Mouse (Mus musculus): ENCODE measurements around the gene Tmppe.

Tmppe gene

DNA sequence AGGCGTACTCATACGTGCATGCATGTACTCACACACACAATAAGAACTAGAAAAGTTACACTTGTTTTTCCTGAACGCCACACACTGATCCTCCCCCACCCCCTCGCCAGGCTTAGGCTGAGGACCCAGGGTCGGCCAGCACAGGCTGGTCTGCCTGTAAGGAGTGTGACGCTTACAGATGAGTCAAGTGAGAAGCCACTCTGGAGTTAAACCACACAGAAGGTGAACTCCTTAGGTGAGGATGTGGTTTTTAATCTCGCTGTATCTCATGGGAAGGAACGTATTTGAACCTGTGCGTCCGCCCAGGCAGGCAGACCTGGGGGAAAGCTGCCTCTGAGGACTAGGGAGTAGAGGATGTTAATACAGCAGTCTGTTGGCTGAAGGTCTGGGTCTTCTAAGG is 39.6 kb downstream of the Tmppe start:
- no peak for DNase-seq (ENCODE audit: inconsistent age in 2 of 2, low spot score in 1 of 2)

DNA sequence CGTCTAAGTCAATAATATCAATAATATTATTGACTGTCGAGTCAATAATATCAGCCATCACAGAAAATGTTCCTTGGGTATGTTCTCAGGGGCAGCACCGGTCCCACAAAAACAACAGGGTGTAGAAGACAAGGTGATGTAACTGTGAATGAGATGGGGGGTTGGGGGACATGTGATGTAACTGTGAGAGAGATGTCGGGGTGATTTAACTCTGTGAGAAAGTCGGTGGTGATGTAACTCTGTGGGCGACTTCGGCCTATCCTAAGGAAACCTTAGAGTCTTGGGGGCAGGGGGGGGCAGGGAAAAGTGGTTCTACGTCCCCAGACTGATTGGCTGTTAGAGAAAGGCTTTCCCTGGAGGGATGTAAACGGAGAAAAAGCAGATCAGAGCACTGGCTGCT is 41.3 kb downstream of the Tmppe start:
- no peak for DNase-seq (ENCODE audit: inconsistent age in 2 of 2, low spot score in 1 of 2)

DNA sequence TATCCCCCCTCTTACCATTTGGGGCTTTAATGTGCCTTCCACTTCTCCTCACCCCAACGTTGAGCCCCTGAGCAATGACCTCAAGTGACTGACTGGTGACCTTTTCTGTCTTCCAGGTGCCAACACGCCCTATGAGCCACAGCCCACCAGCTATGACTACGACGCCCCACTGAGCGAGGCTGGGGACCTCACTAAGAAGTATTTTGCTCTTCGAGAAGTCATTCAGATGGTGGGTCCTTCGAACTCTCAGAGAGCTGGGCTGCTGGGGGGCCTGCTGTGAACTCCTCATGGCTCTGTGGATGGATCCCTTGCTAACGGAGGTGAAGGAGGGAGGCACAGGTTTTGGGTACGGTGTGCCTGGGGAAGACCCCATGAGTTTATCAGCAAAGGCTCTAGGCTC is 42.0 kb downstream of the Tmppe start:
- no peak for DNase-seq (ENCODE audit: inconsistent age in 2 of 2, low spot score in 1 of 2)

DNA sequence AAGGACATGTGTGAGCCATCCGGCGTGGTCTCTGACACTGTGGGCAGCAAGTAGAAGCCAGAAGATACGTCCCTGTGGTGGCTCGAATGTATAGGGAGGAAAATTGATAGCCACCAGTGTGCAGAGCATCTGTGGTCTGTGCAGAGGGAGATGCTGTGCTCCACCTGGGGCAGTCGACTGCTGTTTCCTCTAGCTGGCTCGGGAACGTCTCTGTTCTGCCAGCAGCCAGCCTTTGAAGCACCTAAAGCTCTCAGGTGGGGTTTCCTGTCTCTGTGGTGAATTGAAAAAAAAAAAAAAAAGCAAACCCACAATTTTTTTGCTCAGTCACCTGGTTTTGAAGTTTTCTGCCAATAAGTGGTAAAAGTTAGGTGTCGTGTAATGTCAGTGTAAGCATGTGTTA is 42.4 kb downstream of the Tmppe start:
- DNase-seq (ENCODE audit: inconsistent age in 2 of 2, low spot score in 1 of 2): no peak

DNA sequence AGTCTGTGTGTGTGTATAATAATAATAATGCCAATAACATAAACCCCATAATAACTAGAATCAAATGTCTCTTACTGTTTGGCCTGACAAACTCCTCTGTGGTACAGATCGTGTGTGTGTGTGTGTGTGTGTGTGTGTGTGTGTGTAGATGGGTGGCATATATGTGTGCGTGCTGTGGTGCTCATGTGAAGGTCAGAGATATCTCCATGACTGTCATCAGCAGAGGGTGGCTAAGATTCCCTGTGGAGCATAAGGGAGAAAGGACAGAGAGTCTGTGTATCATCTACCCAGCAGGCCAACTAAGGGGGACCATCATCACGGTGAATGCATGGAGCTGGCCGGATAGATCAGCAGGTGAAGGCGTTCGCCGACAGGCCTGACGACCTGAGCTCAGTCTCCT is 46.0 kb downstream of the Tmppe start:
- DNase-seq (ENCODE audit: inconsistent age in 2 of 2, low spot score in 1 of 2): no peak

DNA sequence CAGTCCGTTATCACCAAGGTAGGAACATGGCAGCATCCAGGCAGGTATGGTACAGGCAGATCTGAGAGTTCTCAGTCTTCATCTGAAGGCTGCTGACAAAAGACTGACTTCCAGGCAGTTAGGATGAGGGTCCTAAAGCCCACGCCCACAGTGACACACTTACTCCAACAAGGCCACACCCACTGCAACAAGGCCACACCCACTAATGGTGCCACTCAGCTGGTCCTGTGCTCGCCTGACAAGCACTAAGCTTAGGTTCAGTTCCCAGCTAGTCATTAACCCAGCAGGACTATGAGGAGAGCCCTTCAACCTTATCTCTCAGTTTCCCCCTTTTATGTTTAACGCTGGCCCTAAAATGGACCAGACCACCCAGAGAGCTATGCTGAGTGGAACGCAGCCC is 47.8 kb downstream of the Tmppe start:
- DNase-seq (ENCODE audit: inconsistent age in 2 of 2, low spot score in 1 of 2): no peak

DNA sequence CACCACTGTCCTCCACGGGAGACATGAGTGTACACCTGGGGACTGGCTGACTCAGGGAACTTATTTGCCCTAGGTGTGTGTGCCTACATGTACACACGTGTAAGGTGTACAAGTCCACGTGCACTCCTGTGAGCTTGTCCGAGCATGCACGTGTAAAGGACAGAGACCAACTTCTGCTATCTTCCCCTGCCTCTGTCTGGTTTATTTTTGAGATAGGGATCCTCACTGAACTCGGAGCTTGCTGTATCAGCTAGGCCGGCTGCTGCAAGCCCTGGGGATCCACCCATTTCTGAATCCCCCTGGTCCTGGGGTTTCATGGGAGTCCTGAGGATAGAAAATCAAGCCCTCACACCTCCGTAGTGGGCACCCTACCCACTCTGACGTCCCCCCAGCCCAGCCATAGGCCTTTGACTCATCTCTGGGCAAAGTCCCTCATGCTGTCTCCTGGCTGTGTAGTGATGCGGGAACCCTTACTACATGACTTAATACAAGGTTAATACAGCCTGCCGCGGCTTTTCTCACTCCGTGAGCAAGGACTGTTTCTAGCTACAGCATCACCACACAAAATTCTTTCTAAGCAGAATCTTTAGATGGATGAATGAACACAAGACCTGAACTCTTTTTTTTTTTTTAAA is 48.3 kb downstream of the Tmppe start:
- no peak for DNase-seq (ENCODE audit: inconsistent age in 2 of 2, low spot score in 1 of 2)

DNA sequence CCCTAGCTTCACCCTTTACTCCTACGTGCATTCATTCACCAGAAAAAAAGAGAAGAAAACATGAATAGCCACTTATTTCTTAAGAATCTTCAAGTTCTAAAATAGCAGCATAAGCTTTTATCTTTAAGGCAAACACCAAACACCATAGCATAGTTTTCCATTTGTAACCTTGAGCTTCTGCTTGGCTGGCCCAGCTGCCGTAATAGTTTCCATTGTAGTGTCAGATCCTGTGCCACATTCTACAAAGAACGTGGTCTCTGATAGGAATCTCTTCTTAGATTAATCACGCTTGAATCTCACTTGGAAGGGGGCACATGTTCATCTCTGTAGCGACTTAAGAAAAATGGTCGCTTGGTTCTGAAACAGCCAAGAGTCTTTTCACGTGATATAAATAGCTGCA is 50.7 kb downstream of the Tmppe start:
- no peak for DNase-seq (ENCODE audit: inconsistent age in 2 of 2, low spot score in 1 of 2)

DNA sequence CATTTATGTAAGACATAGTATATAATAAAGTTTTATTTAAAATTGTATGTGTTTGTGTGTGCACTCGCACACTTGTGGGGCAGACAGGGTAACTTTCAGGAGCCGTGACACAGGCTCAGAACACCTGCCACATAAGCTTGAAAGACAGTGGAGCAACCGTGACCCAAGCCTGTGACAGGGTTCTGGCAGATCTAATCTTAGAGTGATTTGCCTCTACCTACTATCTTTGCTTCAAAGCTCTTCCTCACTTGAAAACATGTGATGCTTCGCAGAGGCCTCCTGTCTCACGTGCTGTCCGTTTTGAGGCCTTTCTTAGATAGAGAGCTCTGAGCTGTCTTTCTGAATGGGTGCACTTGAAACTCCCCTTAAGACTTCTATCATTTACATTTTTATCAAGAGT is 51.5 kb downstream of the Tmppe start:
- DNase-seq (ENCODE audit: inconsistent age in 2 of 2, low spot score in 1 of 2): no peak

DNA sequence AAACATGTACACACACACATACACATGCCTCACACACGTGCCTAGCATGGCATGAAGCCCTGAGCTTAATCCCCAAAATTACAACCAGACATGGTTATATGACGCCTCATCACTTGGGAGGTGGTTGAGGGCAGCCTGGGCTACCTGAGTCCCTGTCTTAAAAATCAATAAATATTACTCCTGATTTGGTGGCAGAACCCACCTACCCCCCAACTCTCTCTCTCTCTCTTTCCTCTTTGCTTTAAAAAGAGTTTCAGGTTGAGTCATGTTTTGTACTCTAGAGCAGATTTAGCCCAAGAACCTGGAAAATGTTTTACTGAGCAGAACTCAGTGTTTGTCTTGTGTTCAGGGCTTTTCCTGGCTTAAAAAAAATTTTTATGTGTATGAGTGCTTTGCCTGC is 54.5 kb downstream of the Tmppe start:
- DNase-seq (ENCODE audit: inconsistent age in 2 of 2, low spot score in 1 of 2): no peak

All from adrenal gland, adult (tissue).